Mouse (Mus musculus) midbrain, embryonic 11.5 days (tissue): Measurements from ENCODE around the gene Anapc7. TPM values are rescaled to one million over a fixed set of nuclear protein-coding genes. Genes with fewer than 3 reads are reported as not detected.

ENCODE experiments used
- ATAC-seq: fragments of 200-750 bp; cut with Nextera tagmentation; 2 replicates; pipeline ENCODE4 v1.8.0; 2017; ENCODE audit warnings: moderate TSS enrichment, moderate library complexity; ENCODE audit not compliant: low FRiP score
- DNase-seq: peaks from one replicate; pipeline ENCODE4 v3.0.0; 2015; ENCODE audit warnings: low spot score; ENCODE audit errors: missing footprints
- H3K27ac ChIP-seq: fragments of 300-500 bp; sonication (generic); 2 replicates; pipeline ENCODE4 v1.5.1; 2014; ENCODE audit warnings: low read depth, low read length
- H3K27me3 ChIP-seq: fragments of 300-500 bp; sonication (generic); 2 replicates; pipeline ENCODE4 v1.6.1; 2014; ENCODE audit warnings: mild to moderate bottlenecking, low read length, moderate library complexity, mixed read lengths; ENCODE audit not compliant: control insufficient read depth, insufficient read depth
- H3K36me3 ChIP-seq: fragments of 300-500 bp; sonication (generic); 2 replicates; pipeline ENCODE4 v1.6.1; 2014; ENCODE audit warnings: mild to moderate bottlenecking, low read length, moderate library complexity, mixed read lengths; ENCODE audit not compliant: control insufficient read depth, insufficient read depth
- H3K4me1 ChIP-seq: fragments of 300-500 bp; sonication (generic); 2 replicates; pipeline ENCODE4 v1.6.1; 2014; ENCODE audit warnings: low read length; ENCODE audit not compliant: control insufficient read depth, insufficient read depth
- H3K4me2 ChIP-seq: fragments of 300-500 bp; sonication (generic); 2 replicates; pipeline ENCODE4 v1.6.1; 2014; ENCODE audit warnings: mild to moderate bottlenecking, moderate library complexity
- H3K4me3 ChIP-seq: fragments of 300-500 bp; sonication (generic); 2 replicates; pipeline ENCODE4 v1.5.1; 2014; ENCODE audit warnings: low read depth, low read length
- H3K9ac ChIP-seq: fragments of 300-500 bp; sonication (generic); 2 replicates; pipeline ENCODE4 v1.6.1; 2014; ENCODE audit warnings: low read length
- H3K9me3 ChIP-seq: fragments of 300-500 bp; sonication (generic); 2 replicates; pipeline ENCODE4 v1.6.1; 2016; ENCODE audit warnings: low read length; ENCODE audit not compliant: control insufficient read depth
- WGBS: fragments of 180-500 bp; shearing (Covaris S2); extraction: QIAGEN DNeasy Blood & Tissue Kit; methylation state at CpG from one replicate; pipeline ENCODE4 v1.1.7; 2014; 5-methylcytosine and 5-hydroxymethylcytosine counted together
- polyA plus RNA-seq: library from polyadenylated mRNA; unstranded; fragments of >200 nt; fragmentation: Nextera tagmentation; extraction: Ambion mirVana; gene quantifications from 2 replicates; pipeline ENCODE4 v1.2.1, GENCODE M21; 2014

Gene Anapc7
- polyA plus RNA-seq: 30.5 and 32.0 TPM in 2 replicates

GRCm38 (mm10) chr5:122421271-122422068 lies at the start of gene Anapc7:
Gene Anapc7, plus strand, starts transcription at chr5:122421693.
- WGBS: 25% methylated on average over 17 of the region's 17 CpGs
- ATAC-seq (peak; percentile 19; the same call in 1 of the 2 replicates), DNase-seq (no peak)
- H3K36me3 ChIP-seq: no peaks in the 10 kb centered on the region
- H3K9me3 ChIP-seq: no peaks in the 10 kb centered on the region
- peak within 1 kb of the TSS; percentile 99 for H3K4me3 ChIP-seq
- no peaks in the 10 kb centered on the region for H3K27me3 ChIP-seq
- peak within 1 kb of the TSS; percentile 81 for H3K27ac ChIP-seq
- H3K4me1 ChIP-seq: peaks cover 7% of the 10 kb centered on the region
- H3K4me2 ChIP-seq: peak within 1 kb of the TSS; percentile 83
- peak within 1 kb of the TSS; percentile 93 for H3K9ac ChIP-seq

GRCm38 (mm10) chr5:122372192-122372769 lies 49.2 kb upstream of the Anapc7 start, which contains the start of gene Fam216a:
Gene Fam216a, minus strand, starts transcription at chr5:122372364.
- Histone ChIP-seq H3K27ac (peak within 1 kb of the TSS; percentile 85), H3K4me2 (peak within 1 kb of the TSS; percentile 78), H3K9ac (peak within 1 kb of the TSS; percentile 76), H3K9me3 (no peaks in the 10 kb centered on the region), H3K36me3 (peaks cover 3% of the 10 kb centered on the region; the same call in 1 of the 2 replicates), H3K4me3 (peak within 1 kb of the TSS; percentile 64), H3K27me3 (no peaks in the 10 kb centered on the region), H3K4me1 (peaks cover 13% of the 10 kb centered on the region; the same call in 1 of the 2 replicates)
- DNase-seq (peak; percentile 100), ATAC-seq (peak; percentile 94)
- WGBS: under 1% methylated on average over 53 of the region's 53 CpGs

GRCm38 (mm10) chr5:122372878-122373277 lies 48.6 kb upstream of the Anapc7 start:
- H3K9ac ChIP-seq: peak overlapping the region; percentile 66
- H3K4me3 ChIP-seq: peak overlapping the region; percentile 64
- DNase-seq (no peak), ATAC-seq (no peak)
- peaks cover 3% of the 10 kb centered on the region; the same call in 1 of the 2 replicates for H3K36me3 ChIP-seq
- peak overlapping the region; percentile 78 for H3K4me2 ChIP-seq
- H3K27me3 ChIP-seq: no peaks in the 10 kb centered on the region
- H3K4me1 ChIP-seq: peaks cover 13% of the 10 kb centered on the region; the same call in 1 of the 2 replicates
- WGBS: 6% methylated on average over 5 of the region's 5 CpGs
- H3K9me3 ChIP-seq: no peaks in the 10 kb centered on the region
- H3K27ac ChIP-seq: peak overlapping the region; percentile 74

- ATAC-seq (no peak), DNase-seq (peak; percentile 79)
- H3K27me3 ChIP-seq: no peaks in the 10 kb centered on the region
- no peaks in the 10 kb centered on the region for H3K9me3 ChIP-seq
- peaks cover 8% of the 10 kb centered on the region; the same call in 1 of the 2 replicates for H3K4me1 ChIP-seq
- H3K9ac ChIP-seq: no peak overlapping the region
- 95% methylated on average over 4 of the region's 4 CpGs for WGBS
- H3K27ac ChIP-seq: no peak overlapping the region
- no peak overlapping the region for H3K4me2 ChIP-seq
- no peak overlapping the region for H3K4me3 ChIP-seq
- H3K36me3 ChIP-seq: peaks cover 10% of the 10 kb centered on the region
Observed at GRCm38 (mm10) chr5:122377101-122377833, 44.2 kb upstream of the Anapc7 start.

GRCm38 (mm10) chr5:122378171-122378570 lies 43.3 kb upstream of the Anapc7 start:
- Histone ChIP-seq H3K9ac (no peak overlapping the region), H3K27me3 (no peaks in the 10 kb centered on the region), H3K27ac (no peak overlapping the region), H3K4me3 (no peak overlapping the region), H3K4me2 (no peak overlapping the region), H3K36me3 (peaks cover 10% of the 10 kb centered on the region), H3K9me3 (no peaks in the 10 kb centered on the region), H3K4me1 (peaks cover 4% of the 10 kb centered on the region; the same call in 1 of the 2 replicates)
- DNase-seq (no peak), ATAC-seq (no peak)
- 98% methylated on average over 12 of the region's 12 CpGs for WGBS

GRCm38 (mm10) chr5:122379374-122380155 lies 41.9 kb upstream of the Anapc7 start:
- Histone ChIP-seq H3K9ac (no peak overlapping the region), H3K27ac (no peak overlapping the region), H3K4me2 (no peak overlapping the region), H3K4me3 (no peak overlapping the region), H3K27me3 (no peaks in the 10 kb centered on the region), H3K4me1 (no peaks in the 10 kb centered on the region), H3K36me3 (peaks cover 6% of the 10 kb centered on the region), H3K9me3 (no peaks in the 10 kb centered on the region)
- DNase-seq (peak; percentile 98), ATAC-seq (peak; percentile 52; the same call in 1 of the 2 replicates)
- WGBS: 56% methylated on average over 11 of the region's 11 CpGs

- Histone ChIP-seq H3K27ac (no peak overlapping the region), H3K4me2 (no peak overlapping the region), H3K4me3 (no peak overlapping the region), H3K9me3 (no peaks in the 10 kb centered on the region), H3K36me3 (no peaks in the 10 kb centered on the region), H3K27me3 (no peaks in the 10 kb centered on the region), H3K4me1 (peaks cover 6% of the 10 kb centered on the region), H3K9ac (no peak overlapping the region)
- 88% methylated on average over 5 of the region's 5 CpGs for WGBS
- DNase-seq: no peak
- no peak for ATAC-seq
Observed at GRCm38 (mm10) chr5:122390006-122390405, 31.5 kb upstream of the Anapc7 start.

- DNase-seq (peak; percentile 69), ATAC-seq (no peak)
- no peak overlapping the region for H3K27ac ChIP-seq
- no peak overlapping the region for H3K4me3 ChIP-seq
- H3K9ac ChIP-seq: no peak overlapping the region
- no peaks in the 10 kb centered on the region for H3K9me3 ChIP-seq
- H3K27me3 ChIP-seq: no peaks in the 10 kb centered on the region
- peaks cover 6% of the 10 kb centered on the region for H3K4me1 ChIP-seq
- no peak overlapping the region for H3K4me2 ChIP-seq
- H3K36me3 ChIP-seq: no peaks in the 10 kb centered on the region
Observed at GRCm38 (mm10) chr5:122390671-122391070, 30.8 kb upstream of the Anapc7 start.
